Mouse (Mus musculus): ENCODE results near the gene L3mbtl3. TPM values are rescaled to one million over a fixed set of nuclear protein-coding genes. Genes with fewer than 3 reads are reported as not detected.

L3mbtl3 gene
- polyA plus RNA-seq, 1 experiment from 2014 or later: 35.3 TPM

- peak overlapping the region; percentile 96 for H3K27ac ChIP-seq (replicated peaks; ENCODE audit: low read depth, low read length)
- DNase-seq: peak; percentile 93
- ATAC-seq (ENCODE audit: low FRiP score, low TSS enrichment): no peak
- no peaks in the 10 kb centered on the region for H3K27me3 ChIP-seq (ENCODE audit: control insufficient read depth, insufficient read depth, low read length)
- peaks cover 17% of the 10 kb centered on the region; the same call in 1 of the 2 replicates for H3K4me1 ChIP-seq (ENCODE audit: control insufficient read depth, insufficient read depth, low read length)
- under 1% methylated on average over 51 of the region's 51 CpGs for WGBS
- H3K9ac ChIP-seq (replicated peaks; ENCODE audit: low read length): peak overlapping the region; percentile 90
- H3K36me3 ChIP-seq (ENCODE audit: control insufficient read depth, insufficient read depth, low read length): 0 out of 2 replicates have a peak, but pooled peaks cover 5% of the 10 kb centered on the region
- peak overlapping the region; percentile 98 for H3K4me2 ChIP-seq (ENCODE audit: low read length)
- H3K4me3 ChIP-seq (replicated peaks; ENCODE audit: low read depth, low read length): peak overlapping the region; percentile 86
- H3K9me3 ChIP-seq (ENCODE audit: control insufficient read depth, low read length): no peaks in the 10 kb centered on the region
Measured at GRCm38 (mm10) chr10:26372940-26373931, 2.5 kb downstream of the L3mbtl3 start.

- H3K36me3 ChIP-seq (ENCODE audit: control insufficient read depth, insufficient read depth, low read length): 0 out of 2 replicates have a peak, but pooled peaks cover 5% of the 10 kb centered on the region
- H3K27ac ChIP-seq (replicated peaks; ENCODE audit: low read depth, low read length): no peak overlapping the region
- peaks cover 10% of the 10 kb centered on the region; the same call in 1 of the 2 replicates for H3K4me1 ChIP-seq (ENCODE audit: control insufficient read depth, insufficient read depth, low read length)
- WGBS: 68% methylated on average over 7 of the region's 7 CpGs
- H3K9ac ChIP-seq (replicated peaks; ENCODE audit: low read length): no peak overlapping the region
- H3K4me2 ChIP-seq (ENCODE audit: low read length): peak overlapping the region; percentile 15; the same call in 1 of the 2 replicates
- no peak overlapping the region for H3K4me3 ChIP-seq (replicated peaks; ENCODE audit: low read depth, low read length)
- no peaks in the 10 kb centered on the region for H3K27me3 ChIP-seq (ENCODE audit: control insufficient read depth, insufficient read depth, low read length)
- DNase-seq (no peak), ATAC-seq (ENCODE audit: low FRiP score, low TSS enrichment) (no peak)
- no peaks in the 10 kb centered on the region for H3K9me3 ChIP-seq (ENCODE audit: control insufficient read depth, low read length)
Measured at GRCm38 (mm10) chr10:26371416-26371815, 4.4 kb downstream of the L3mbtl3 start.

- ATAC-seq (ENCODE audit: low FRiP score, low TSS enrichment) (no peak), DNase-seq (no peak)
- Histone ChIP-seq H3K4me2 (ENCODE audit: low read length) (no peak overlapping the region), H3K4me1 (ENCODE audit: control insufficient read depth, insufficient read depth, low read length) (peaks cover 13% of the 10 kb centered on the region; the same call in 1 of the 2 replicates), H3K4me3 (replicated peaks; ENCODE audit: low read depth, low read length) (no peak overlapping the region), H3K27ac (replicated peaks; ENCODE audit: low read depth, low read length) (no peak overlapping the region), H3K9ac (replicated peaks; ENCODE audit: low read length) (no peak overlapping the region), H3K9me3 (ENCODE audit: control insufficient read depth, low read length) (no peaks in the 10 kb centered on the region), H3K36me3 (ENCODE audit: control insufficient read depth, insufficient read depth, low read length) (0 out of 2 replicates have a peak, but pooled peaks cover 5% of the 10 kb centered on the region), H3K27me3 (ENCODE audit: control insufficient read depth, insufficient read depth, low read length) (no peaks in the 10 kb centered on the region)
- 90% methylated on average over 2 of the region's 2 CpGs for WGBS
Measured at GRCm38 (mm10) chr10:26364942-26365341, 10.8 kb downstream of the L3mbtl3 start.

- WGBS: 72% methylated on average over 8 of the region's 8 CpGs
- H3K4me2 ChIP-seq (ENCODE audit: low read length): no peak overlapping the region
- H3K4me1 ChIP-seq (ENCODE audit: control insufficient read depth, insufficient read depth, low read length): peaks cover 13% of the 10 kb centered on the region; the same call in 1 of the 2 replicates
- H3K36me3 ChIP-seq (ENCODE audit: control insufficient read depth, insufficient read depth, low read length): 0 out of 2 replicates have a peak, but pooled peaks cover 5% of the 10 kb centered on the region
- no peak for ATAC-seq (ENCODE audit: low FRiP score, low TSS enrichment)
- H3K27me3 ChIP-seq (ENCODE audit: control insufficient read depth, insufficient read depth, low read length): no peaks in the 10 kb centered on the region
- no peak overlapping the region for H3K27ac ChIP-seq (replicated peaks; ENCODE audit: low read depth, low read length)
- H3K9ac ChIP-seq (replicated peaks; ENCODE audit: low read length): no peak overlapping the region
- no peaks in the 10 kb centered on the region for H3K9me3 ChIP-seq (ENCODE audit: control insufficient read depth, low read length)
- DNase-seq: no peak
- no peak overlapping the region for H3K4me3 ChIP-seq (replicated peaks; ENCODE audit: low read depth, low read length)
Measured at GRCm38 (mm10) chr10:26364326-26364856, 11.4 kb downstream of the L3mbtl3 start.

GRCm38 (mm10) chr10:26363605-26364004 is 12.2 kb downstream of the L3mbtl3 start:
- Histone ChIP-seq H3K4me2 (ENCODE audit: low read length) (no peak overlapping the region), H3K27me3 (ENCODE audit: control insufficient read depth, insufficient read depth, low read length) (no peaks in the 10 kb centered on the region), H3K9ac (replicated peaks; ENCODE audit: low read length) (no peak overlapping the region), H3K9me3 (ENCODE audit: control insufficient read depth, low read length) (no peaks in the 10 kb centered on the region), H3K27ac (replicated peaks; ENCODE audit: low read depth, low read length) (no peak overlapping the region), H3K36me3 (ENCODE audit: control insufficient read depth, insufficient read depth, low read length) (0 out of 2 replicates have a peak, but pooled peaks cover under 1% of the 10 kb centered on the region), H3K4me1 (ENCODE audit: control insufficient read depth, insufficient read depth, low read length) (peaks cover 13% of the 10 kb centered on the region; the same call in 1 of the 2 replicates), H3K4me3 (replicated peaks; ENCODE audit: low read depth, low read length) (no peak overlapping the region)
- 17% methylated on average over 3 of the region's 3 CpGs for WGBS
- ATAC-seq (ENCODE audit: low FRiP score, low TSS enrichment): peak; percentile 47; the same call in 1 of the 2 replicates
- peak; percentile 39 for DNase-seq

- no peaks in the 10 kb centered on the region for H3K9me3 ChIP-seq (ENCODE audit: control insufficient read depth, low read length)
- H3K4me1 ChIP-seq (ENCODE audit: control insufficient read depth, insufficient read depth, low read length): peaks cover 5% of the 10 kb centered on the region; the same call in 1 of the 2 replicates
- H3K4me2 ChIP-seq (ENCODE audit: low read length): no peak overlapping the region
- no peak overlapping the region for H3K9ac ChIP-seq (replicated peaks; ENCODE audit: low read length)
- no peak for ATAC-seq (ENCODE audit: low FRiP score, low TSS enrichment)
- no peak overlapping the region for H3K27ac ChIP-seq (replicated peaks; ENCODE audit: low read depth, low read length)
- H3K27me3 ChIP-seq (ENCODE audit: control insufficient read depth, insufficient read depth, low read length): no peaks in the 10 kb centered on the region
- no peak for DNase-seq
- WGBS: 94% methylated on average over 6 of the region's 6 CpGs
- H3K36me3 ChIP-seq (ENCODE audit: control insufficient read depth, insufficient read depth, low read length): 0 out of 2 replicates have a peak, but pooled peaks cover 2% of the 10 kb centered on the region
- no peak overlapping the region for H3K4me3 ChIP-seq (replicated peaks; ENCODE audit: low read depth, low read length)
Measured at GRCm38 (mm10) chr10:26358798-26359197, 17.0 kb downstream of the L3mbtl3 start.

- Histone ChIP-seq H3K9me3 (ENCODE audit: control insufficient read depth, low read length) (no peaks in the 10 kb centered on the region), H3K27me3 (ENCODE audit: control insufficient read depth, insufficient read depth, low read length) (no peaks in the 10 kb centered on the region), H3K9ac (replicated peaks; ENCODE audit: low read length) (no peak overlapping the region), H3K4me1 (ENCODE audit: control insufficient read depth, insufficient read depth, low read length) (no peaks in the 10 kb centered on the region), H3K4me3 (replicated peaks; ENCODE audit: low read depth, low read length) (no peak overlapping the region), H3K27ac (replicated peaks; ENCODE audit: low read depth, low read length) (no peak overlapping the region), H3K36me3 (ENCODE audit: control insufficient read depth, insufficient read depth, low read length) (0 out of 2 replicates have a peak, but pooled peaks cover 2% of the 10 kb centered on the region), H3K4me2 (ENCODE audit: low read length) (no peak overlapping the region)
- DNase-seq (no peak), ATAC-seq (ENCODE audit: low FRiP score, low TSS enrichment) (no peak)
- 96% methylated on average over 5 of the region's 5 CpGs for WGBS
Measured at GRCm38 (mm10) chr10:26358231-26358630, 17.5 kb downstream of the L3mbtl3 start.

- no peak overlapping the region for H3K4me2 ChIP-seq (ENCODE audit: low read length)
- ATAC-seq (ENCODE audit: low FRiP score, low TSS enrichment) (no peak), DNase-seq (no peak)
- H3K9ac ChIP-seq (replicated peaks; ENCODE audit: low read length): no peak overlapping the region
- H3K4me1 ChIP-seq (ENCODE audit: control insufficient read depth, insufficient read depth, low read length): no peaks in the 10 kb centered on the region
- no peak overlapping the region for H3K27ac ChIP-seq (replicated peaks; ENCODE audit: low read depth, low read length)
- no peaks in the 10 kb centered on the region for H3K9me3 ChIP-seq (ENCODE audit: control insufficient read depth, low read length)
- H3K27me3 ChIP-seq (ENCODE audit: control insufficient read depth, insufficient read depth, low read length): no peaks in the 10 kb centered on the region
- 0 out of 2 replicates have a peak, but pooled peaks cover 5% of the 10 kb centered on the region for H3K36me3 ChIP-seq (ENCODE audit: control insufficient read depth, insufficient read depth, low read length)
- H3K4me3 ChIP-seq (replicated peaks; ENCODE audit: low read depth, low read length): no peak overlapping the region
- 51% methylated on average over 4 of the region's 4 CpGs for WGBS
Measured at GRCm38 (mm10) chr10:26353781-26354180, 22.0 kb downstream of the L3mbtl3 start.
